Mouse (Mus musculus) E14TG2a.4 (cell line): ENCODE data around the gene Smim12.

Experiments used
- H3K27me3 ChIP-seq: 2 replicates; pipeline ENCODE4 v1.6.1; 2014; ENCODE audit warnings: low read length, control low read depth; ENCODE audit not compliant: insufficient read depth
- H3K36me3 ChIP-seq: 2 replicates; pipeline ENCODE4 v1.6.1; 2014; ENCODE audit warnings: low read length, control low read depth; ENCODE audit not compliant: insufficient read depth
- H3K4me1 ChIP-seq: replicated peaks from 2 replicates; pipeline ENCODE4 v1.6.1; 2014; ENCODE audit warnings: low read depth, low read length, control low read depth
- H3K4me3 ChIP-seq: replicated peaks from 2 replicates; pipeline ENCODE4 v1.5.1; 2014; ENCODE audit warnings: mild to moderate bottlenecking, low read length
- H3K9me3 ChIP-seq: 2 replicates; pipeline ENCODE4 v1.6.1; 2014; ENCODE audit warnings: low read length, control low read depth
- CTCF ChIP-seq: conservative IDR thresholded peaks from 2 replicates; pipeline ENCODE4 v1.5.1; 2014; ENCODE audit warnings: low read length
- NANOG ChIP-seq: IDR thresholded peaks from 2 replicates; pipeline ENCODE4 v1.6.1; 2014; ENCODE audit warnings: borderline replicate concordance, low read length, mixed read lengths
- POU5F1 ChIP-seq: IDR thresholded peaks from 2 replicates; pipeline ENCODE4 v1.6.1; 2014; ENCODE audit warnings: low read length, borderline replicate concordance

Gene Smim12

GRCm38 (mm10) chr4:127249701-127250349, 6.2 kb downstream of the Smim12 start:
- Histone ChIP-seq H3K4me1 (peaks cover 45% of the 10 kb centered on the region), H3K27me3 (0 out of 2 replicates have a peak, but pooled peaks cover 5% of the 10 kb centered on the region), H3K9me3 (no peaks in the 10 kb centered on the region), H3K4me3 (no peak overlapping the region), H3K36me3 (peaks cover 38% of the 10 kb centered on the region)
- TF ChIP-seq POU5F1 = no peak
- TF ChIP-seq CTCF = peak; percentile 97

- TF ChIP-seq CTCF (no peak), NANOG (no peak), POU5F1 (no peak)
- H3K9me3 ChIP-seq = no peaks in the 10 kb centered on the region
- peaks cover 23% of the 10 kb centered on the region for H3K36me3 ChIP-seq
- H3K4me1 ChIP-seq = peaks cover 28% of the 10 kb centered on the region
- peaks cover 21% of the 10 kb centered on the region for H3K27me3 ChIP-seq
- peak overlapping the region; percentile 73 for H3K4me3 ChIP-seq
These were observed 8.5 kb downstream of the Smim12 start for GRCm38 (mm10) chr4:127251963-127252585.

GRCm38 (mm10) chr4:127256739-127257138, 13.2 kb downstream of the Smim12 start:
- Histone ChIP-seq H3K9me3 (no peaks in the 10 kb centered on the region), H3K4me3 (no peak overlapping the region), H3K36me3 (no peaks in the 10 kb centered on the region), H3K4me1 (peaks cover 16% of the 10 kb centered on the region), H3K27me3 (peaks cover 36% of the 10 kb centered on the region)
- TF ChIP-seq CTCF (no peak), NANOG (no peak), POU5F1 (no peak)

GRCm38 (mm10) chr4:127258186-127258897, 14.8 kb downstream of the Smim12 start:
- peaks cover 44% of the 10 kb centered on the region for H3K27me3 ChIP-seq
- H3K4me3 ChIP-seq = no peak overlapping the region
- H3K36me3 ChIP-seq = no peaks in the 10 kb centered on the region
- no peaks in the 10 kb centered on the region for H3K9me3 ChIP-seq
- TF ChIP-seq NANOG = no peak
- no peak for TF ChIP-seq CTCF
- no peak for TF ChIP-seq POU5F1
- peaks cover 3% of the 10 kb centered on the region for H3K4me1 ChIP-seq

GRCm38 (mm10) chr4:127261601-127262000, 18.0 kb downstream of the Smim12 start:
- Histone ChIP-seq H3K27me3 (peaks cover 30% of the 10 kb centered on the region), H3K4me3 (no peak overlapping the region), H3K36me3 (no peaks in the 10 kb centered on the region), H3K9me3 (no peaks in the 10 kb centered on the region), H3K4me1 (peaks cover 13% of the 10 kb centered on the region)
- TF ChIP-seq POU5F1 (no peak), NANOG (no peak), CTCF (no peak)

- peaks cover 13% of the 10 kb centered on the region for H3K4me1 ChIP-seq
- H3K4me3 ChIP-seq = 0 out of 2 replicates have a peak overlapping the region, but pooled peaks have one; percentile 10
- TF ChIP-seq CTCF (no peak), NANOG (no peak), POU5F1 (no peak)
- peaks cover 24% of the 10 kb centered on the region for H3K27me3 ChIP-seq
- H3K36me3 ChIP-seq = no peaks in the 10 kb centered on the region
- H3K9me3 ChIP-seq = no peaks in the 10 kb centered on the region
These were observed 20.0 kb downstream of the Smim12 start for GRCm38 (mm10) chr4:127263438-127264182.

GRCm38 (mm10) chr4:127264183-127264554, 20.6 kb downstream of the Smim12 start:
- Histone ChIP-seq H3K4me3 (0 out of 2 replicates have a peak overlapping the region, but pooled peaks have one; percentile 10), H3K27me3 (peaks cover 24% of the 10 kb centered on the region), H3K36me3 (no peaks in the 10 kb centered on the region), H3K9me3 (no peaks in the 10 kb centered on the region), H3K4me1 (peaks cover 13% of the 10 kb centered on the region)
- no peak for TF ChIP-seq NANOG
- TF ChIP-seq CTCF = no peak
- no peak for TF ChIP-seq POU5F1

GRCm38 (mm10) chr4:127278451-127279001, 34.9 kb downstream of the Smim12 start:
- TF ChIP-seq NANOG (no peak), POU5F1 (no peak), CTCF (no peak)
- H3K4me1 ChIP-seq = peaks cover 6% of the 10 kb centered on the region

More at GRCm38 (mm10) chr4:127278451-127279001, 34.9 kb downstream of the Smim12 start:
- Histone ChIP-seq H3K36me3 (no peaks in the 10 kb centered on the region), H3K9me3 (no peaks in the 10 kb centered on the region), H3K4me3 (0 out of 2 replicates have a peak overlapping the region, but pooled peaks have one; percentile 32), H3K27me3 (no peaks in the 10 kb centered on the region)
